Mouse (Mus musculus) forebrain, embryonic 14.5 days (tissue): ENCODE measurements around the gene BC003965. TPM values are rescaled to one million over a fixed set of nuclear protein-coding genes. Genes with fewer than 3 reads are reported as not detected.

Experiments used
- polyA plus RNA-seq: library from polyadenylated mRNA; unstranded; fragments of >200 nt; fragmentation: Nextera tagmentation; extraction: Ambion mirVana; gene quantifications from 2 replicates; pipeline ENCODE4 v1.2.1, GENCODE M21; 2014

BC003965 gene
- polyA plus RNA-seq, 1 experiment from 2014 or later, result 39.6 TPM

Other genes starting within 250 kb of the BC003965 start
- gene Mapk8ip3, start 247.6 kb upstream of the BC003965 start, polyA plus RNA-seq, result 49.9 and 76.1 TPM in 2 replicates
- 73.4 and 81.1 TPM in 2 replicates for gene Jpt2, start 223.9 kb upstream of the BC003965 start, polyA plus RNA-seq
- gene Cramp1l, start 168.8 kb upstream of the BC003965 start, polyA plus RNA-seq, result 5.4 and 7.5 TPM in 2 replicates
- 16.1 and 20.4 TPM in 2 replicates for gene Ift140, start 168.5 kb upstream of the BC003965 start, polyA plus RNA-seq
- gene Tmem204, start 101.0 kb upstream of the BC003965 start, polyA plus RNA-seq, result 11.8 and 13.6 TPM in 2 replicates
- gene Telo2, start 68.6 kb upstream of the BC003965 start, polyA plus RNA-seq, result 27.3 and 40.0 TPM in 2 replicates
- 0.17 TPM in 1 of 2 replicates, not detected in the other for gene Ptx4, start 63.8 kb upstream of the BC003965 start, polyA plus RNA-seq
- gene Clcn7, start 51.2 kb upstream of the BC003965 start, polyA plus RNA-seq, result 18.9 and 25.0 TPM in 2 replicates
- not detected in 2 replicates for gene Ccdc154, start 22.1 kb upstream of the BC003965 start, polyA plus RNA-seq
- not detected in 2 replicates for gene Gm38655, start 9.1 kb upstream of the BC003965 start, polyA plus RNA-seq
- 6.2 and 8.2 TPM in 2 replicates for gene Unkl, start 3.8 kb downstream of the BC003965 start, polyA plus RNA-seq
- gene Gnptg, start 55.6 kb downstream of the BC003965 start, polyA plus RNA-seq, result 86.8 and 92.0 TPM in 2 replicates
- gene Tsr3, start 55.6 kb downstream of the BC003965 start, polyA plus RNA-seq, result 57.4 and 67.8 TPM in 2 replicates
- 4.8 and 9.7 TPM in 2 replicates for gene Baiap3, start 71.8 kb downstream of the BC003965 start, polyA plus RNA-seq
- 662 and 671 TPM in 2 replicates for gene Ube2i, start 90.1 kb downstream of the BC003965 start, polyA plus RNA-seq
- gene Prss34, start 113.8 kb downstream of the BC003965 start, polyA plus RNA-seq, result not detected in 2 replicates
- gene Prss28, start 124.1 kb downstream of the BC003965 start, polyA plus RNA-seq, result not detected in 2 replicates
- gene Prss29, start 134.1 kb downstream of the BC003965 start, polyA plus RNA-seq, result not detected in 2 replicates
- gene Tpsab1, start 161.0 kb downstream of the BC003965 start, polyA plus RNA-seq, result not detected in 2 replicates
- 0.25 TPM in 1 of 2 replicates, not detected in the other for gene Tpsb2, start 181.8 kb downstream of the BC003965 start, polyA plus RNA-seq
- gene Tpsg1, start 184.7 kb downstream of the BC003965 start, polyA plus RNA-seq, result 0.48 and 1.1 TPM in 2 replicates
- gene Cacna1h, start 249.2 kb downstream of the BC003965 start, polyA plus RNA-seq, result 5.5 and 11.0 TPM in 2 replicates